Mouse (Mus musculus) thymus, adult 2 months (tissue): ENCODE results near the gene Zbtb1. TPM values are rescaled to one million over a fixed set of nuclear protein-coding genes. Genes with fewer than 3 reads are reported as not detected.

Experiments
- DNase-seq: peaks from one replicate; pipeline ENCODE4 v3.0.0; 2021
- H3K27ac ChIP-seq: fragments of 200-500 bp; 2 replicates; pipeline ENCODE4 v1.5.1; 2012; ENCODE audit warnings: low read length, control low read depth; ENCODE audit not compliant: control insufficient read depth, insufficient read depth
- H3K27me3 ChIP-seq: fragments of 200-500 bp; 2 replicates; pipeline ENCODE4 v1.6.1; 2012; ENCODE audit warnings: mild to moderate bottlenecking, low read length, moderate library complexity, mixed read lengths; ENCODE audit not compliant: control insufficient read depth, insufficient read depth
- H3K36me3 ChIP-seq: fragments of 200-500 bp; 2 replicates; pipeline ENCODE4 v1.6.1; 2012; ENCODE audit warnings: mild to moderate bottlenecking, low read length, moderate library complexity; ENCODE audit not compliant: control insufficient read depth, insufficient read depth
- H3K4me1 ChIP-seq: fragments of 200-500 bp; replicated peaks from 2 replicates; pipeline ENCODE4 v1.6.1; 2012; ENCODE audit warnings: low read length; ENCODE audit not compliant: control insufficient read depth, insufficient read depth
- H3K4me3 ChIP-seq: fragments of 200-500 bp; 2 replicates; pipeline ENCODE4 v1.5.1; 2012; ENCODE audit warnings: mild to moderate bottlenecking, low read length, control low read depth, moderate library complexity; ENCODE audit not compliant: control insufficient read depth, insufficient read depth
- CTCF ChIP-seq: fragments of 200-500 bp; IDR thresholded peaks from 2 replicates; pipeline ENCODE4 v1.5.1; 2012; ENCODE audit warnings: mild to moderate bottlenecking, control low read depth, low read length, moderate library complexity, borderline replicate concordance; ENCODE audit not compliant: control insufficient read depth, poor library complexity, insufficient read depth; ENCODE audit errors: extremely low read depth
- POLR2A ChIP-seq: fragments of 200-500 bp; IDR thresholded peaks from 2 replicates; pipeline ENCODE4 v1.6.1; 2012; ENCODE audit warnings: mild to moderate bottlenecking, low read length, control low read depth, moderate library complexity; ENCODE audit not compliant: control insufficient read depth, poor library complexity, insufficient read depth; ENCODE audit errors: extremely low read depth
- WGBS: fragments of 180-500 bp; shearing (Covaris S2); methylation state at CpG from one replicate; pipeline ENCODE4 v1.1.7; 2018; 5-methylcytosine and 5-hydroxymethylcytosine counted together
- polyA plus RNA-seq: library from polyadenylated mRNA; depleted of rRNA; stranded (reverse); fragments of >200 nt; gene quantifications from 2 replicates; pipeline ENCODE4 v1.2.3, GENCODE M21; 2012

The Zbtb1 gene
- polyA plus RNA-seq, 1 experiment, result 7.2 TPM

DNA sequence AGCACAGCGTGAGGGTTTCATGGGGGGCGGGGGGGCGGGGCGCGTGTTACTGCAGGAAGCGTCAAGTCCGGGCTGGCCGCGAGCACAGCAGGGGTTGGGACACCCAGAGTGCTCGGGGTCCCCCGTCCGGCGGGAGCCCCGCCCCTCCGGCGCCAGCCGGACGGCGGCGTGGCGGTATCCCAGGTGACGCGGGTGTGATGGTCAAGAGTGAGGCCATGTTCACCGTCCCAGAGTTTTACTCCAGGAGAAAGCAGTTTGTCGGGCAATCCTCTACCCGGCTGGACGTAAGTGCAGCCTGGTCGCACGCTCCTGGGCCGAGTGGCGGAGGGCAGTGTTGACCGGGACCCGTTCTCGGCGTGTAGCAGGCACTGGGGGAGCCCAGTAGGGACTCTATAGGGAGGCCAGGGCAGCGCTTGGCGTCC is 47.4 kb downstream of the Zbtb1 start, which contains the start of gene Ppp1r36:
TSS of gene Ppp1r36 (plus strand) at position 106 of the 422 bp plus-strand sequence.
- TF ChIP-seq POLR2A (no peak), CTCF (no peak)
- H3K4me3 ChIP-seq, result no peak within 1 kb of the TSS
- H3K27me3 ChIP-seq, result no peaks in the 10 kb centered on the region; the same call in 1 of the 2 replicates
- no peak within 1 kb of the TSS for H3K27ac ChIP-seq
- H3K4me1 ChIP-seq, result no peaks in the 10 kb centered on the region
- 34% methylated on average over 37 of the region's 37 CpGs for WGBS
- DNase-seq, result no peak
- H3K36me3 ChIP-seq, result no peaks in the 10 kb centered on the region

DNA sequence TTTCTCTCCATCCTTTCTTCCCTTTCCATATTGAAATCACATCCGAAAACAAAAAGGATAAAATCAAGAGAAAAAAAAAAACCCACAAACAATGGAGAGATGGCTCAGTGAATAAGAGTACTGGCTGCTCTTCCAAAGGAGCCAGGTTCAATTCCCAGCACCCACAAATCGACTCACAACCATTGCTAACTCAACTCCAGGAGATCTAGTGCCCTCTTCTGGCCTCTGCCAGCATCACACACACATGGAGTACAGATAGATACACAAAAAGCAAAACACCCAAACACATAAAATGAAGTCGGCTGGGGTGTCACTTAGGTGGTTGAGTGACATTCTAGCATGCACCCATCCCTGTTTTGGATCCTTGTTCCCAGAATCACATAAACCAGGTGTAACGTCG is 48.3 kb downstream of the Zbtb1 start:
- WGBS, result 94% methylated on average over 5 of the region's 5 CpGs
- H3K4me1 ChIP-seq, result no peaks in the 10 kb centered on the region
- no peak overlapping the region for H3K4me3 ChIP-seq

DNA sequence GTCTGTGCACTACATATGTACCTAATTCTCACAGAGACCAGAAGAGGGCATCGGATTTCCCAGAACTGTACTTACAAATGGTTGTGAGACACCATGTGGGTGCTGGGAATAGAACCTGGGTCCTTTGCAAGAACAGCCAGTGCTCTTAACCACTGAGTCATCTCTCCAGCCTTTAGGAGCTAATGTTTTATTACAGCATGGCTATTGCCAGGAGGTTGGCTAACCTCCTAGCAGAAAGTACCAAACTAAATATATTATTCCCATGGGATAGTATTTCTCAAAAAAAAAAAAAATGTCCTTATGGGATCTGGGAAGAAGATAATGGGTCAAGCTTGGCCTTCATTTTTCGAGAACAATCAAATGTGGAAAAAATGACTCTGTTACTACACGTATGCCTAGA is 55.2 kb downstream of the Zbtb1 start:
- no peak for DNase-seq
- H3K4me1 ChIP-seq, result no peaks in the 10 kb centered on the region
- 96% methylated on average over 3 of the region's 3 CpGs for WGBS
- no peaks in the 10 kb centered on the region for H3K36me3 ChIP-seq
- no peak overlapping the region for H3K27ac ChIP-seq
- H3K27me3 ChIP-seq, result no peaks in the 10 kb centered on the region
- H3K4me3 ChIP-seq, result no peak overlapping the region
- TF ChIP-seq CTCF (no peak), POLR2A (no peak)

More for the DNA sequence above, 48.3 kb downstream of the Zbtb1 start:
- TF ChIP-seq POLR2A (no peak), CTCF (no peak)
- no peaks in the 10 kb centered on the region; the same call in 1 of the 2 replicates for H3K27me3 ChIP-seq
- H3K27ac ChIP-seq, result no peak overlapping the region
- DNase-seq, result no peak
- H3K36me3 ChIP-seq, result no peaks in the 10 kb centered on the region

DNA sequence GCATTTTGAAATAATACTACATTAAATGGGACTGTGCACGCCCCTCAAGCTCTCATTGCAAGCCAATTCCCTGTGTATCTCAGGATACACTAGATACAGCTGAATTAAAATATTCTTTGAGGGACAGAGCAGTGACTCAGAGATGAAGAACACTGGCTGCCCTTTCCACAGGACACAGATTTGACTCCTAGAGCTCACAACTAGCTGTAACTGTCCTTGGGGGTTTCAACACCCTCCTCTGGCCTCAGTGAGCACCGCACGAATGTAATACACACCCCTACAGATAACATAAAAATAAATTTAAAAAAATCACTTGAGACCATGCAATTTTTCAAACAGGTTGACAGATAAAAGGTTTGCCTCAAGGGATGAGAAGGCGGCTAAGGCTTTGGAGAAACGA is 57.5 kb downstream of the Zbtb1 start:
- TF ChIP-seq POLR2A (no peak), CTCF (no peak)
- no peaks in the 10 kb centered on the region for H3K36me3 ChIP-seq
- 77% methylated on average over 5 of the region's 5 CpGs for WGBS
- DNase-seq, result no peak
- no peak overlapping the region for H3K4me3 ChIP-seq
- H3K27me3 ChIP-seq, result no peaks in the 10 kb centered on the region
- H3K27ac ChIP-seq, result no peak overlapping the region
- no peaks in the 10 kb centered on the region for H3K4me1 ChIP-seq

GRCm38 (mm10) chr12:76430879-76431406 is 60.9 kb downstream of the Zbtb1 start:
- Histone ChIP-seq H3K4me1 (no peaks in the 10 kb centered on the region), H3K27me3 (no peaks in the 10 kb centered on the region), H3K4me3 (no peak overlapping the region), H3K36me3 (no peaks in the 10 kb centered on the region), H3K27ac (no peak overlapping the region)
- 77% methylated on average over 5 of the region's 5 CpGs for WGBS
- DNase-seq, result no peak
- TF ChIP-seq CTCF, result no peak
- TF ChIP-seq POLR2A, result no peak

DNA sequence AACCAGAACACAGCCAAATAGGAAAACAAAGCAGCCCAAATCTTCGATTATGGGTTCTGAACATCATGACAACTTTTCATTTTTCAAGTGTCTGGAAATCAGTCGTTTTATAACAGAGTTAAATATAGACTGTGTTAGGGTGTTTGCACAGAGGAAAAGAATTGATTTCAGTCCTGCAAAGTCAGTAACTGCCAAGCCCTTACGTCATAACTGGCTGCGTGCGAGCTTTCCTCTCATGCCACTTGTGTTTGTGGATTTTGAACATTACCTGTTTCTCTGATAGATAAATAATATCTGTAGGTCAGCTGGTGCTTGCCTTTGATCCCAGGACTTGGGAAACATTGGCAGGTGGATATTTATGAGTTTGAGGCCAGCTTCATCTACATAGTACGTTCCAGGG is 61.4 kb downstream of the Zbtb1 start:
- Histone ChIP-seq H3K27ac (no peak overlapping the region), H3K36me3 (no peaks in the 10 kb centered on the region), H3K4me1 (no peaks in the 10 kb centered on the region), H3K4me3 (no peak overlapping the region), H3K27me3 (no peaks in the 10 kb centered on the region)
- no peak for DNase-seq
- WGBS, result 80% methylated on average over 6 of the region's 6 CpGs
- TF ChIP-seq CTCF (no peak), POLR2A (no peak)

GRCm38 (mm10) chr12:76434111-76434510 is 64.0 kb downstream of the Zbtb1 start:
- H3K36me3 ChIP-seq, result no peaks in the 10 kb centered on the region
- no peaks in the 10 kb centered on the region for H3K27me3 ChIP-seq
- no peak overlapping the region for H3K27ac ChIP-seq
- WGBS, result 70% methylated on average over 7 of the region's 7 CpGs
- no peaks in the 10 kb centered on the region for H3K4me1 ChIP-seq
- no peak for TF ChIP-seq CTCF
- TF ChIP-seq POLR2A, result no peak
- no peak for DNase-seq
- H3K4me3 ChIP-seq, result no peak overlapping the region
